26 mouse cellular contexts compared by ENCODE assay signal in genomic region chr5:100828701-100829100, GRCm38 (mm10). TPM values are rescaled to one million over a fixed set of nuclear protein-coding genes. Genes with fewer than 3 reads are reported as not detected.
DNase-seq lines count a peak whose midpoint lies in the region; ATAC-seq and TF ChIP-seq lines count a peak whose summit lies in the region.
"Had no signal": no experiment of that assay in that cellular context is flagged by ENCODE, and none has a peak within 500 bp of the region (broad histone marks: within the 10 kb centered on the region; RNA-seq: fewer than 3 reads in every experiment).

No protein-coding gene starts in this region.

- WGBS in heart, embryonic 11.5 days (ENCODE audit: insufficient replicate concordance): 79% methylated on average over 3 of the region's 3 CpGs
- 60% methylated on average over 3 of the region's 3 CpGs for WGBS in limb, embryonic 14.5 days

- no peak overlapping the region for H3K27ac ChIP-seq in heart, embryonic 11.5 days (ENCODE audit: low read depth, low read length)
- peak overlapping the region; percentile 48; the same call in 1 of the 2 replicates for H3K27ac ChIP-seq in limb, embryonic 14.5 days (replicated peaks; ENCODE audit: low read depth, low read length)
- H3K27ac ChIP-seq: embryonic facial prominence, embryonic 13.5 days; embryonic facial prominence, embryonic 15.5 days; forebrain, embryonic 13.5 days; forebrain, embryonic 15.5 days had no signal

- no peak for TF ChIP-seq POLR2A in limb, embryonic 14.5 days (IDR thresholded peaks at IDR 0.05; ENCODE audit: borderline replicate concordance, extremely low read depth, insufficient read depth, insufficient read length)

- DNase-seq in heart, adult 11 months: peak; percentile 54
- peak; percentile 94 for DNase-seq in fat pad, adult 2 months (ENCODE audit: extremely low read depth, low read depth, low spot score)
- no peak for DNase-seq in limb, embryonic 14.5 days (ENCODE audit: low spot score)
- DNase-seq in thymus, postnatal 4 days: no peak
- DNase-seq in cerebellum, adult 11 months: no peak
- DNase-seq: adrenal gland, adult 8-10 months; adrenal gland, postnatal 14 days; adrenal gland, postnatal 36 days; B cell, adult 2 months; cerebellum, adult 18-20 months; cerebellum, adult 8-10 months; cerebellum, adult 9-11 months; cerebellum, postnatal 14 days; cerebellum, postnatal 36 days; embryo, embryonic 11 days had no signal

- no peak overlapping the region for H3K4me2 ChIP-seq in heart, embryonic 11.5 days
- no peak overlapping the region for H3K4me2 ChIP-seq in limb, embryonic 14.5 days (replicated peaks; ENCODE audit: low read depth, low read length, severe bottlenecking)
- H3K4me2 ChIP-seq: embryonic facial prominence, embryonic 13.5 days; embryonic facial prominence, embryonic 15.5 days; forebrain, embryonic 13.5 days; forebrain, embryonic 15.5 days had no signal

- no peaks in the 10 kb centered on the region for H3K9me3 ChIP-seq in heart, embryonic 11.5 days (replicated peaks; ENCODE audit: control insufficient read depth, low read length)
- no peaks in the 10 kb centered on the region for H3K9me3 ChIP-seq in limb, embryonic 14.5 days (ENCODE audit: control insufficient read depth, low read length)
- H3K9me3 ChIP-seq: embryonic facial prominence, embryonic 13.5 days; embryonic facial prominence, embryonic 15.5 days; forebrain, embryonic 13.5 days; forebrain, embryonic 15.5 days; G1E had no signal

- no peaks in the 10 kb centered on the region for H3K27me3 ChIP-seq in heart, embryonic 11.5 days (ENCODE audit: control insufficient read depth, insufficient read depth, low read length)
- no peaks in the 10 kb centered on the region for H3K27me3 ChIP-seq in limb, embryonic 14.5 days (ENCODE audit: control insufficient read depth, insufficient read depth, low read length)
- H3K27me3 ChIP-seq: CH12.LX; embryonic facial prominence, embryonic 13.5 days; embryonic facial prominence, embryonic 15.5 days; forebrain, embryonic 13.5 days; forebrain, embryonic 15.5 days; Patski had no signal

- no peaks in the 10 kb centered on the region for H3K4me1 ChIP-seq in heart, embryonic 11.5 days (ENCODE audit: control insufficient read depth, insufficient read depth, low read length)
- H3K4me1 ChIP-seq in limb, embryonic 14.5 days (ENCODE audit: control insufficient read depth, insufficient read depth, low read length): no peaks in the 10 kb centered on the region
- H3K4me1 ChIP-seq: embryonic facial prominence, embryonic 13.5 days; embryonic facial prominence, embryonic 15.5 days; forebrain, embryonic 13.5 days; forebrain, embryonic 15.5 days had no signal

- no peaks in the 10 kb centered on the region for H3K36me3 ChIP-seq in heart, embryonic 11.5 days (ENCODE audit: control insufficient read depth, insufficient read depth, low read length)
- H3K36me3 ChIP-seq in limb, embryonic 14.5 days (ENCODE audit: control insufficient read depth, insufficient read depth, low read length): no peaks in the 10 kb centered on the region
- H3K36me3 ChIP-seq: embryonic facial prominence, embryonic 13.5 days; embryonic facial prominence, embryonic 15.5 days; forebrain, embryonic 15.5 days; G1E had no signal

- no peak for ATAC-seq in heart, embryonic 11.5 days (replicated peaks; ENCODE audit: insufficient number of reproducible peaks, low FRiP score, low TSS enrichment)
- no peak for ATAC-seq in limb, embryonic 14.5 days (ENCODE audit: low FRiP score, low read depth)
- ATAC-seq: activated CD4-positive, CD25-positive, alpha-beta regulatory T cell, adult 4 months; CD4-positive, CD25-positive, alpha-beta regulatory T cell, adult 4 months; forebrain, embryonic 13.5 days; forebrain, embryonic 15.5 days; Patski had no signal

- no peak overlapping the region for H3K4me3 ChIP-seq in heart, embryonic 11.5 days (ENCODE audit: low read depth, low read length)
- H3K4me3 ChIP-seq in limb, embryonic 14.5 days (replicated peaks; ENCODE audit: low read length): no peak overlapping the region
- H3K4me3 ChIP-seq: embryonic facial prominence, embryonic 13.5 days; embryonic facial prominence, embryonic 15.5 days; erythroblast, embryonic 14.5 days; forebrain, embryonic 13.5 days; forebrain, embryonic 15.5 days had no signal

- no peak overlapping the region for H3K9ac ChIP-seq in heart, embryonic 11.5 days (ENCODE audit: low read depth, low read length)
- H3K9ac ChIP-seq in limb, embryonic 14.5 days (ENCODE audit: low read depth, low read length, severe bottlenecking): no peak overlapping the region
- H3K9ac ChIP-seq: embryonic facial prominence, embryonic 13.5 days; embryonic facial prominence, embryonic 15.5 days; forebrain, embryonic 13.5 days; forebrain, embryonic 15.5 days had no signal

RNA-seq across cellular contexts. Expression of gene Abraxas1, which starts 7.9 kb away (rescaled TPM):
- 22.2 and 33.8 TPM in 2 replicates for polyA plus RNA-seq in heart, embryonic 11.5 days (2014; fragmentation: Nextera tagmentation; extraction: Ambion mirVana)
- 21.7 and 26.3 TPM in 2 replicates for polyA plus RNA-seq in limb, embryonic 14.5 days (2012; rRNA removed)
- polyA plus RNA-seq in limb, embryonic 14.5 days (2014; fragmentation: Nextera tagmentation; extraction: Ambion mirVana): 25.1 and 28.0 TPM in 2 replicates

RNA-seq across cellular contexts. Expression of gene Gpat3, which starts 16.8 kb away (rescaled TPM):
- 6.9 and 7.4 TPM in 2 replicates for polyA plus RNA-seq in heart, embryonic 11.5 days (2014; fragmentation: Nextera tagmentation; extraction: Ambion mirVana)
- 1.9 and 2.7 TPM in 2 replicates for polyA plus RNA-seq in limb, embryonic 14.5 days (2012; rRNA removed)
- 1.1 and 2.0 TPM in 2 replicates for polyA plus RNA-seq in limb, embryonic 14.5 days (2014; fragmentation: Nextera tagmentation; extraction: Ambion mirVana)
- polyA plus RNA-seq: erythroblast, embryonic 14.5 days; G1E had no signal

RNA-seq across cellular contexts. Expression of gene Mrps18c, which starts 30.3 kb away (rescaled TPM):
- 137 and 158 TPM in 2 replicates for polyA plus RNA-seq in heart, embryonic 11.5 days (2014; fragmentation: Nextera tagmentation; extraction: Ambion mirVana)
- 39.1 and 69.2 TPM in 2 replicates for polyA plus RNA-seq in limb, embryonic 14.5 days (2012; rRNA removed)
- polyA plus RNA-seq in limb, embryonic 14.5 days (2014; fragmentation: Nextera tagmentation; extraction: Ambion mirVana): 153 and 164 TPM in 2 replicates

RNA-seq across cellular contexts. Expression of gene Helq, which starts 30.3 kb away (rescaled TPM):
- 13.1 and 15.3 TPM in 2 replicates for polyA plus RNA-seq in heart, embryonic 11.5 days (2014; fragmentation: Nextera tagmentation; extraction: Ambion mirVana)
- polyA plus RNA-seq in limb, embryonic 14.5 days (2012; rRNA removed): 22.7 and 26.9 TPM in 2 replicates
- polyA plus RNA-seq in limb, embryonic 14.5 days (2014; fragmentation: Nextera tagmentation; extraction: Ambion mirVana): 17.5 and 18.8 TPM in 2 replicates

Comparison
In these comparisons a context has a peak if more than half of its experiments do, and no peak if none do; other contexts are left out.
1. DNase-seq: peak in heart, adult 11 months (single experiment) and fat pad, adult 2 months (single experiment); none in limb, embryonic 14.5 days (single experiment), thymus, postnatal 4 days (single experiment) and cerebellum, adult 11 months (single experiment).